Mouse (Mus musculus): ENCODE measurements around the gene Arhgef3. TPM values are rescaled to one million over a fixed set of nuclear protein-coding genes. Genes with fewer than 3 reads are reported as not detected.

The Arhgef3 gene
- total and polyA plus RNA-seq, 2 experiments from 2014 or later: 16.8 to 19.8 TPM

GRCm38 (mm10) chr14:27400495-27400894 lies 285.8 kb downstream of the Arhgef3 start:
- Histone ChIP-seq H3K9ac (replicated peaks; ENCODE audit: low read length) (no peak overlapping the region), H3K4me3 (ENCODE audit: low read length) (no peak overlapping the region), H3K27ac (no peak overlapping the region), H3K4me2 (ENCODE audit: low read depth, low read length) (no peak overlapping the region), H3K36me3 (ENCODE audit: insufficient read depth, low read length) (peaks cover 14% of the 10 kb centered on the region; the same call in 1 of the 2 replicates), H3K4me1 (ENCODE audit: insufficient read depth, low read length) (no peaks in the 10 kb centered on the region), H3K27me3 (ENCODE audit: insufficient read depth, low read length) (no peaks in the 10 kb centered on the region), H3K9me3 (ENCODE audit: low read length) (no peaks in the 10 kb centered on the region)
- no peak for TF ChIP-seq CTCF (IDR thresholded peaks at IDR 0.05; ENCODE audit: low read depth)
- DNase-seq (ENCODE audit: low spot score) (no peak), ATAC-seq (no peak)
- 89% methylated on average over 6 of the region's 6 CpGs for WGBS

- no peak for ATAC-seq
- Histone ChIP-seq H3K4me1 (ENCODE audit: insufficient read depth, low read length) (no peaks in the 10 kb centered on the region), H3K36me3 (ENCODE audit: insufficient read depth, low read length) (peaks cover 14% of the 10 kb centered on the region; the same call in 1 of the 2 replicates), H3K9ac (replicated peaks; ENCODE audit: low read length) (no peak overlapping the region), H3K27ac (no peak overlapping the region), H3K4me2 (ENCODE audit: low read depth, low read length) (no peak overlapping the region), H3K27me3 (ENCODE audit: insufficient read depth, low read length) (no peaks in the 10 kb centered on the region), H3K9me3 (ENCODE audit: low read length) (no peaks in the 10 kb centered on the region), H3K4me3 (ENCODE audit: low read length) (no peak overlapping the region)
- 88% methylated on average over 12 of the region's 12 CpGs for WGBS
- TF ChIP-seq CTCF (IDR thresholded peaks at IDR 0.05; ENCODE audit: low read depth): no peak
- no peak for DNase-seq (ENCODE audit: low spot score)
Observed at GRCm38 (mm10) chr14:27401717-27402278, 287.1 kb downstream of the Arhgef3 start.

- ATAC-seq (no peak), DNase-seq (ENCODE audit: low spot score) (no peak)
- no peaks in the 10 kb centered on the region for H3K27me3 ChIP-seq (ENCODE audit: insufficient read depth, low read length)
- 72% methylated on average over 10 of the region's 10 CpGs for WGBS
- no peak overlapping the region for H3K9ac ChIP-seq (replicated peaks; ENCODE audit: low read length)
- no peak overlapping the region for H3K4me2 ChIP-seq (ENCODE audit: low read depth, low read length)
- H3K9me3 ChIP-seq (ENCODE audit: low read length): no peaks in the 10 kb centered on the region
- no peak for TF ChIP-seq CTCF (IDR thresholded peaks at IDR 0.05; ENCODE audit: low read depth)
- peaks cover 14% of the 10 kb centered on the region; the same call in 1 of the 2 replicates for H3K36me3 ChIP-seq (ENCODE audit: insufficient read depth, low read length)
- no peak overlapping the region for H3K27ac ChIP-seq
- no peak overlapping the region for H3K4me3 ChIP-seq (ENCODE audit: low read length)
- no peaks in the 10 kb centered on the region for H3K4me1 ChIP-seq (ENCODE audit: insufficient read depth, low read length)
Observed at GRCm38 (mm10) chr14:27402332-27403250, 287.9 kb downstream of the Arhgef3 start.

GRCm38 (mm10) chr14:27405452-27405851 lies 290.8 kb downstream of the Arhgef3 start:
- Histone ChIP-seq H3K9me3 (ENCODE audit: low read length) (peaks cover 4% of the 10 kb centered on the region; the same call in 1 of the 2 replicates), H3K9ac (replicated peaks; ENCODE audit: low read length) (no peak overlapping the region), H3K4me2 (ENCODE audit: low read depth, low read length) (no peak overlapping the region), H3K4me1 (ENCODE audit: insufficient read depth, low read length) (no peaks in the 10 kb centered on the region), H3K27me3 (ENCODE audit: insufficient read depth, low read length) (no peaks in the 10 kb centered on the region), H3K36me3 (ENCODE audit: insufficient read depth, low read length) (peaks cover 14% of the 10 kb centered on the region; the same call in 1 of the 2 replicates), H3K27ac (no peak overlapping the region), H3K4me3 (ENCODE audit: low read length) (no peak overlapping the region)
- 72% methylated on average over 4 of the region's 4 CpGs for WGBS
- no peak for TF ChIP-seq CTCF (IDR thresholded peaks at IDR 0.05; ENCODE audit: low read depth)
- DNase-seq (ENCODE audit: low spot score) (no peak), ATAC-seq (no peak)

- ATAC-seq: no peak
- Histone ChIP-seq H3K9me3 (ENCODE audit: low read length) (peaks cover 4% of the 10 kb centered on the region; the same call in 1 of the 2 replicates), H3K4me1 (ENCODE audit: insufficient read depth, low read length) (no peaks in the 10 kb centered on the region), H3K9ac (replicated peaks; ENCODE audit: low read length) (no peak overlapping the region), H3K27ac (no peak overlapping the region), H3K4me3 (ENCODE audit: low read length) (no peak overlapping the region), H3K36me3 (ENCODE audit: insufficient read depth, low read length) (peaks cover 14% of the 10 kb centered on the region; the same call in 1 of the 2 replicates), H3K27me3 (ENCODE audit: insufficient read depth, low read length) (no peaks in the 10 kb centered on the region), H3K4me2 (ENCODE audit: low read depth, low read length) (no peak overlapping the region)
- WGBS: 98% methylated on average over 2 of the region's 2 CpGs
- no peak for TF ChIP-seq CTCF (IDR thresholded peaks at IDR 0.05; ENCODE audit: low read depth)
- DNase-seq (ENCODE audit: low spot score): no peak
Observed at GRCm38 (mm10) chr14:27405947-27406346, 291.2 kb downstream of the Arhgef3 start.

- DNase-seq (ENCODE audit: low spot score): no peak
- TF ChIP-seq CTCF (IDR thresholded peaks at IDR 0.05; ENCODE audit: low read depth): no peak
- 94% methylated on average over 3 of the region's 3 CpGs for WGBS
- Histone ChIP-seq H3K9me3 (ENCODE audit: low read length) (peaks cover 4% of the 10 kb centered on the region; the same call in 1 of the 2 replicates), H3K36me3 (ENCODE audit: insufficient read depth, low read length) (0 out of 2 replicates have a peak, but pooled peaks cover 7% of the 10 kb centered on the region), H3K4me3 (ENCODE audit: low read length) (no peak overlapping the region), H3K9ac (replicated peaks; ENCODE audit: low read length) (no peak overlapping the region), H3K27me3 (ENCODE audit: insufficient read depth, low read length) (no peaks in the 10 kb centered on the region), H3K4me2 (ENCODE audit: low read depth, low read length) (no peak overlapping the region), H3K4me1 (ENCODE audit: insufficient read depth, low read length) (no peaks in the 10 kb centered on the region), H3K27ac (no peak overlapping the region)
- ATAC-seq: no peak
Observed at GRCm38 (mm10) chr14:27408240-27408639, 293.5 kb downstream of the Arhgef3 start.

All from hindbrain, postnatal 0 days (tissue).